Mouse (Mus musculus) thymus, postnatal 36 days (tissue): ENCODE measurements around the gene Kng1.
"Not testable (repeated sequence)": the region's sequence is repeated elsewhere in the genome, so short reads cannot be mapped to it uniquely, and the experiment has no call there.

Experiments used
- DNase-seq, 2 experiments: peaks; one replicate each; pipeline ENCODE4 v3.0.0; 2022; ENCODE audit warnings: mixed read lengths in 2 of 2

Kng1 gene

DNA sequence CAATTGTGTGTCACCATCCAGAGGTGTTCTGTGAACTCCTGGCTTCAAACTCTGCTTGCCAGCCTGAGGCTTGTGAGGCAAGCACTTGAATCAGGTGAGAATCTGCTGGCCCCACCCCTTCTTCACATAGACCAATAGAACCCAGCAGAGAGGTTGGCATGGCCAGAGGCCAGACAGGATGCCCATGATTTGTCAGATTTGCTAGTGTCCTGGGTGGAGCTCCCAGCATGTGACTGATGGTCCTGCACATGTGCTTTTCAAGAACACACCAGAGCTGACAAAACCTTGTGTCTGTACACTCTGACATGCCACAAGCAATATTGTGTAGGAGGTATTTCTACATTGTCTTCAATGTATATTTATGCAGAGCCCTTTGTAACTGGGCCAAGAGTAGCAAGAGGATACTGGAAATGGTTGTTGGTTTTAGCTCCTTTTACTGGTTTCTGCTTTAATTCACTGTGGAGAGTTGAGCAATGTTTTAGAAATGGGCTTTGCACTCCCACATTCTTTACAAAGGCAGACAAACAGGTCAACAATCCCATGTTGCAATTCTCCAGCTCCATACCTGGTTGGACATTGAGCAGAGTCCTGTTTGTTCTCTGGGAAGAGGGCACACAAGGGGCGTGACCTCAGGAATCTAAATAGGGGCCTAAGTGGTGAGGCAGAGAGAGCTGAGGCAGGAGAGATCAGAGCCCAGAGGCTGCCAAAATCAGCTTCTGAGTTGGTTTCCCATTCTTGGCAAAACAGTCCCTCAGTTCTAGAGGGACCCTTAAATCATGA, at the start of gene Kng1:
TSS of gene Kng1 (plus strand) at position 198 of the 780 bp plus-strand sequence.
- not testable (repeated sequence) for DNase-seq

DNA sequence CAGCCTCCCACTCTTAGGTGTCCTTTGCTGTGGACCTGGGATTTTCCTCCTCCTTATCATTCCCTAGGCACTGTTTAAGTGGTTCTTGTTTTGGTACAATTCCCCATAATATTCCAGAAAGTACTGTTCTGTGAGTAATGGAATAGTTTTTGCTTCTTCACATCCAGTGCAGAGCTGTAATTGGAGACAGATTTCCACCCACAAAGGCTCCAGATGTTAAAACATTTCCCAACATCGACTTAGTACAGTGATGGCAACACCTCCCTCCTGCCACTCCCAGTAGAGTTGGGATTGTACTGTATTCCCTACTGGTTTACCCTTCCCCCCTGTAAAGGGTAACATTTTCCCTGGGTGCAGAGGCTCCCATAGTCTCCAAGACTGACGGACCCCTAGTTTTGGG, 43.9 kb upstream of the Kng1 start:
- DNase-seq = not testable (repeated sequence)

DNA sequence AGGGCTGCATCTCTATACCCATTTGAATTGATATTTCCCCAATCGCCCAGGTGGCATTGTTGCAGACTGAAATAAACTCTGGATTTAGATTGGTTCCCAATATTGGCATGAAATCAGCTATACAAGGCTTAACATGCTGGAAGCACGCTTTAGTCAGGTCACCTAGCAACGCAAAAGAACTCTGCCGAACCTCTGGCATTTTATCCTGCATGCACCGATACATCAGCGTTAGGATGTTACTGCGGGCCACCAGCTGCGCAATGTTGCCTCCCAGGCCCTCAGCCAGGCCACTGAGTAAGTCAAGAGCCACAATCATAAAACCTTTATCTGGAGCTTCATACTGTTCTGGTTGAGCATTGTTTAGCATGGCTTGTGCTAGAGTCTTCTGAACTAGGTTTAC, 43.0 kb upstream of the Kng1 start:
- DNase-seq = not testable (repeated sequence)

DNA sequence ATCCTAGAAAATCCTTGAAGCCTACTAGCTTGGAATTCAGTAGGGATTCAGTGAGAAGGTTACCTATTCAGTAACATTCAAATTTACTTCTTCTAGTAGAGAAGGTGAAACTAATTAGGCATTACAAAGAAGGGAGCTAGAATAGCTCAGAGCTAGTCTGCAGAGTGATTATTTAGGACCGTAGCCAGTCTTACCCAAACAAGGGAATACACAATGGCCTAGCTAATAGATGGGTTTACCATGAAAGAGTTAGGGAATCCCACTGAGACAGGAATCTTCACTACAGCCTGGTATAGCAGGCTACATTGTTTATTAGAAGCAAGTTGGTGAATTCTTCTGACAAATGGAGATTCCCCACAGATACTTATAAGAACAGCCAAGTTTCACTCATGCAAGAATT, 37.1 kb upstream of the Kng1 start:
- DNase-seq = not testable (repeated sequence)

DNA sequence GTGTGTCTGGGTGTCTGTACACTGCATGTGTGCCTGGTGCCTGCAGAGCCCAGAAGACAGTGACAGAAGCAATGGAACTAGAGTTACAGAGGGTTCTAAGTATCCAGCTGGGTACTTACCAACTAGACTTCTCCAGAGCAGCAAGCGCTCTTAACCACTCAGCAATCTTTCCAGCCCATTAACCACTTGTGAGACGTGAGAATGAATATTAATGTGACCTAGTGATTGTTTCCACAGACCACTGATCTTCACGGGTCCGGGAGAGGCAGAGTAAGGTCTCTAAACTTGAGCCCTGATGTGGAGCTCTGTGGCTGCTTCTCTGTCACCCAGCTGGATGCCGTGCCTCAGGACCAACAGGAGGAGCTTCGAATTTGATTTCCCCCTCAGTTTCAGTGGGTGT, 32.6 kb upstream of the Kng1 start:
- DNase-seq = no peak

DNA sequence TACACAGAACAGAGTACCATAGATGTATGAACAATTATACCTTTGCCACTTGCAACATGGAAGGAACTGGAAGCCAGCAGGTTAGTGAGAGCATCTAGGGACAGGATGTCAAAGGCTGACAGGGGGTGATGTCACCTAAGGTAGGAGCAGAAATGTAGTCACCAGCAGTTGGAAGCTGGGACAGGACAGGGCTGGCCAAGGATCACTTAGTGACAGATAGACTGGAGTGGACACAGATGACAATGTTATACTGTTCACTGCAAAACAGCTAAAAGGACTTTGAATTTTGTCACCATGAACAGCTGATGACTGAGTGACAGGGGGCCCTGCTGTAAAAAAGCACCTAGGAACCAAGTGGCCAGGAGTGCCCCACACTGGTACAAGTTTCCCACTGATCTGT, 31.1 kb upstream of the Kng1 start:
- no peak for DNase-seq

DNA sequence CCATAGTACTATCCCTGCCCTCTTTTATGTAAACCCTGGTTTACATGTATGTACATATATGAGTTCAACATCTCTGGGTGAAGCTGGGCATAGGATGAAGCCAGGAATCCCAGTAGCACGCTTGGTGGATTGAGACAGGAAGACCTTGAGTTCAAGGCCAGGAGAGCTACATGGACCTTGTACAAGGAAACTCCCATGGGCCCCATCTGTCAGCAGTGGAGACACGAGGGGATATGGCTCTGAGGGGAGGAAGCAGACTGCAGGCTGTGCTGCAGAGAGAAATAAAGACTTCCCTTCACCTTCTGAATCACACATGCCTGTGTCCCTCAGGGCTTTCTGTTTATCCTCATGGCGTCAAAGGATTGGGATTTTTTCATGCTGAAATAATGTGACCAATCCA, 30.3 kb upstream of the Kng1 start:
- DNase-seq = not testable (repeated sequence)

DNA sequence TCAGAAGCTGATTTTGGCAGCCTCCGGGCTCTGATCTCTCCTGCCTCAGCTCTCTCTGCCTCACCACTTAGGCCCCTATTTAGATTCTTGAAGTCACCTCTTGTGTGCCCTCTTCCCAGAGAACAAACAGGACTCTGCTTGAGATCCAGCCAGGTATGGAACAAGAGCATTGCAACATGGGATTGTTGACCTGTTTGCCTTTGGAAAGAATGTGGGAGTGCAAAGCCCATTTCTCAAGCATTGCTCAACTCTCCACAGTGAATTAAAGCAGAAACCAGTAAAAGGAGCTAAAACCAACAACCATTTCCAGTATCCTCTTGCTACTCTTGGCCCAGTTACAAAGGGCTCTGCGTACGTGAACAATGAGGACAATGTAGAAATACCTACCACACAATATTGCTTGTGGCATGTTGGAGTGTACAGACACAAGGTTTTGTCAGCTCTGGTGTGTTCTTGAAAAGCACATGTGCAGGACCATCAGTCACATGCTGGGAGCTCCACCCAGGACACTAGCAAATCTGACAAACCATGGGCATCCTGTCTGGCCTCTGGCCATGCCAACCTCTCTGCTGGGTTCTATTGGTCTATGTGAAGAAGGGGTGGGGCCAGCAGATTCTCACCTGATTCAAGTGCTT, 28.6 kb upstream of the Kng1 start, which contains the start of gene Kng2:
TSS of gene Kng2 (minus strand) at position 517 of the 635 bp plus-strand sequence.
- DNase-seq = not testable (repeated sequence)

DNA sequence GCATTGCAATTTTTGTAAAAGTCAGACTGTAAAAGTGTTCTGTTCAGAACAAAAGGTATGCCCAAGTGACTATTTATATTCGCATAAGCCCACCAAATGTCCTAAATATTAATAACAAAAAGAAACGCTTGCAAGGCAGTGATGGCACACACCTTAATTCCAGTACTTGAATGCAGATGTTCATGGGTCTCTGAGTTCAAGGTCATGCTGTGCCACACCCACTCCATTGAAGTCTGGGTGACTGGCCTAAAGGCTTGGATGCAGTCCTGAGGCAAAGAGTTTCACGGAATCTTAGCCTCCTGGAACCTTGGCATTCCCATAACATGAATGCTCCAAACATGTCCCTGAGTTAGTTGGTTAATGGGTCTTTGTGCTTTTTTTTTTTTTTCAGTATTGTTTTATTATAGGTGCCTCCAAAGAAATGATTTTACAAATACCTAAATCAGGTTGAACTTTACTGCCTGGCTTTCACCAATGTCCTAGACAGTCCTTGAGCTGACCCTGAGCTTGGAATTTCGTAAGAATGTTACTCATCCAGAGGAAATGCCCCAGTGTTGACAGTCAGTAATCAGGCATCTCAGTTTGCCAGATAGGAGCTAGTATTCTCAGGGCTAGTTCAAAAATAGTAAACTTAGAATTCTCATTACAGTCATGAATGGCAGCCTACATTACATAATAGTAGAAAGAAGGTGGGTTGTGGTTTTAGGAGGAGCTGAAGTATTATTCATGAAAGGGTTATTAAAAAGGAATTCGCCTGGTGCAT, 26.8 kb upstream of the Kng1 start:
- no peak for DNase-seq

DNA sequence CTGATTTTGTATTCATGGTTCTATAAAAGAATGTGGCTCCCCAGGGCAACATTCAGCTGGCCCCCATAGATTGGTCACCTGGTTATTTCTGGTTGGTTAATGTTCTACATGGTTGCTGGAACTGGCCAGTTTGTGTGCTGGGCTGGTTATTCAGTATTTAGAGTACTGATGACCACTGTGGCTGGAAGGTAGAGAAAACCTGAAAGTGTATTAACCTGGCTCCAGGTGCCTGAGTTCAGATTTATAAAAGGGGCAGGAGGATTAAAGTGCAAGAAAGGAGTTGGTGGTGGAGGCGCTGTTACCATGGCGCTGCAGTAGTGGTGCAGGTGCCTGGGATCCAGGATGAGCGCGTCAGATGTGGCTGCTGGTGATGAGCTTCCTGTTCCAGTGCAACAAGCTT, 24.0 kb upstream of the Kng1 start:
- DNase-seq = no peak

DNA sequence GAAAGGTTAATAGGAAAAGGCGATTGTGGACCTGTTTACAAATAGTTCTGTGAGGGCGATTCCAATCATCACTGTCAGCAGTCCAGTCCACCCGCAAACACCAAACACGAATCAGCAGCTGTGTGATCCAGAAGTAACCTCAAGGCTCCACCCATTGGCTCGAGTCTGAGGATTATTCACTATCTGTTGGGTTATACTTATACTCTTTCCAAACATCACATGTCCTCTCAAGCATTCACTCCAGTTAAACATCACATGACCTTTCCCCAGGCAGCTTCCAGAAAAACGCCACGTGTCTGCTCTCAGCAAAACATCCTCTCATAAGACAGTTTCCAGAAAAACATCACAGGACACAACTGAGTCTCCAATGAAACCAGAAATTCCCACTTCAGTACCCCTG, 19.9 kb upstream of the Kng1 start:
- DNase-seq = no peak

DNA sequence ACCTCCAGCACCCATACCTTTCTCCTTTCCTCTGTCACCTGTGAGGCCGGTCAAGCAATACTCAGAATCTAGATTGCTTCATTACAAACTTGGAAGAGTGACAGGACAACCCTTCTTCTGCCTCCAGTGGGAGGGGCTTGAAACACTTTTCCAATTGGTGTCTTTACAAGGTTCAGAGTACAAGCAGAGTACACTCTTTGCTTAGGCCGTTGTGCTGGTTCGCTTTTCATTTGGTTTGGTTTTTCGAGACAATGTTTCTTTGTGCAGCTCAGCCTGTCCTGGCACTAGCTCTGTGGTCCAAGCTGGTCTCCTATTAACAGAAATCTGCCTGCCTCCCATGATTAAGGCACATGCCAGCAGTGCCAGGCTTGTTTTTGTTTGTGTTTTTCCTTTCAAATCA, 18.4 kb upstream of the Kng1 start:
- no peak for DNase-seq

DNA sequence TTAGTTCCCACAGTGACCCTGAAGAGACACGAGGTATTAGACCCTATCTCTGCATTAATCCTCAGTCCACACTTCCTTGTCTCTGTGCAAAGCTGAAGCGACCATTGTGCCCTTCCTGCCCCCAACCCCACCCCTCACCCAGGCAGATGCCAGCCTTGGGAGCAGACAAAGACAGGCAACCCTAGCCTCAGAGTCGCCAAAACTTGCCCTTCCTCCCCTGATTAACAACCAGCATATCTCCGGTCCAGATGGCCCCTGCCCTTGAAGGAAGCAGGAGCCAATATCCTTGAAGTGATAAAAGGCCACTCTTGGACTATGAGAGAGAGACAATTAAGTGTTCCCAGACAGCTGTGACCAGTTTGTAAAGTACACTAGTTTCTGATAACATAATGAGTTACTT, 16.8 kb upstream of the Kng1 start:
- DNase-seq = no peak

DNA sequence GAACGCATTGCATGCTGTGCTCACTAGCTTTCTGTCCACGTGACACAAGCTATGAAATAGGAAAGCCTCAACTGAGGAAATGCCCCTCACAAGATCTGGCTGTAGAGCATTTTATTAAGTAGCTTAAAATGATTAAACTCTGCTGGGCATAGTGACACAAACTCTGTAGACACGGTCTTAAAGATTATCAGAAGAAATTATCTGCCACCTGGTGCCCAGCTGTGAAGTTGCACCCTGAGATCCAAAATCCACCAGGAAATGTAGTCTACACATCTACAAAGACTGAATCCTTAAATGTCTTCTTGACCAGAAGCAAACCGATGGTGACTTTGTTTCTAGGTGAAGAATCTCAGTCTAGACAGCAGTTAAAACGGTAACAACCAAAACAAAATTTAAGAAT, 11.3 kb upstream of the Kng1 start:
- DNase-seq = no peak

DNA sequence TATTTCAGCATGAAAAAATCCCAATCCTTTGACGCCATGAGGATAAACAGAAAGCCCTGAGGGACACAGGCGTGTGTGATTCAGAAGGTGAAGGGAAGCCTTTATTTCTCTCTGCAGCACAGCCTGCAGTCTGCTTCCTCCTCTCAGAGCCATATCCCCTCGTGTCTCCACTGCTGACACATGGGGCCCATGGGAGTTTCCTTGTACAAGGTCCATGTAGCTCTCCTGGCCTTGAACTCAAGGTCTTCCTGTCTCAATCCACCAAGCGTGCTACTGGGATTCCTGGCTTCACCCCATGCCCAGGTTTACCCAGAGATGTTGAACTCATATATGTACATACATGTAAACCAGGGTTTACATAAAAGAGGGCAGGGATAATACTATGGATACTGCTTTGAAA, 2.0 kb downstream of the Kng1 start:
- DNase-seq = not testable (repeated sequence)

DNA sequence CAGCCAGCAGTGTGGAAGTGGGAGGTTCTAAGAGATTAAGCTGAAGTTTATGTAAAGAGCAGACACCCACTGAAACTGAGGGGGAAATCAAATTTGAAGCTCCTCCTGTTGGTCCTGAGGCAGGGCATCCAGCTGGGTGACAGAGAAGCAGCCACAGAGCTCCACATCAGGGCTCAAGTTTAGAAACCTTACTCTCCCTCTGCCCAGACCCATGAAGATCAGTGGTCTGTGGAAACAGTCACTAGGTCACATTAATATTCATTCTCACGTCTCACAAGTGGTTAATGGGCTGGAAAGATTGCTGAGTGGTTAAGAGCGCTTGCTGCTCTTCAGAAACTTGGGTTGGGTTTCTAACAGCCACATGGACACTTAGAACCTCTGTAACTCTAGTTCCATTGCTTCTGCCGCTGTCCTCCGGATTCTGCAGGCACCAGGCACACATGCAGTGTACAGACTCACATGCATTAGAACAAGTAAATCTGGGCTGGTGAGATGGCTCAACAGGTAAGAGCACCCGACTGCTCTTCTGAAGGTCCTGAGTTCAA, 3.2 kb downstream of the Kng1 start:
- DNase-seq = not testable (repeated sequence)

DNA sequence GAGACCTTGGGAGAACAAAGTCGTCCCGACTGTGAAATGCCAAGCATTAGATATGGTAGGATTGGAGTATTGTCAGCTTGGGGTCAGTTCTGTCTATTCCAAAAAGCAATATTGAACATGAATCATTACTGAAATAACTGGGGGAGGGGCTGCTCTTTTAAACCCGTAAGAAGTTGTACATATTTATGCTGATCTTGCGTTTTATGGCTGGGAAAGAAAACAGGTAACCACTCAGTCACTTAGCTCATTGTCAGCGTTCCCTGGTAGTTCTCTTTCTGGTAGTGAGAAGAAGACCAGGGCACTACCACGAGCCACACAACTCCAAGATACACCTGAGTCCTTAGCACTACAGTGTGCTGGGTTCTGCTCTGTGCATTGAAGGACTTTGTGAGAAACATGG, 19.9 kb downstream of the Kng1 start:
- not testable (repeated sequence) for DNase-seq

DNA sequence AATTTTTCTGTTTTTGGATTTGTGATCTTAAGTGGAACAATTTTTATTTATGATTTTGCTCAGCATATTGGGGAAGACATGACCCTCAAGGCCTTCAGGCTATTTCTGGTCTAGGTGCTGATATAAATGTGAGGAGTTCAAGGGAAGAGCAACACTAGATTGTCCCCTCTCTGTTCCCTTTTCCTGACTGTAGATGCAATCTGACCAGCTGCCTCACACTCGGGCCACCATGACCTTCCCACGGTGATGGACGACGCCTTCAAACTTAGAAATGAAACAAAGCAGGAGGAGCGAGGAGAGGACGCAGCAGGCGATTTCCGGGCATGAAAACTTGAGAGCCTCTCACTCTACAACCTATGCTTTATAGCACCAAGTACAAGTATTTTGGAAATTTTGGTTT, 29.5 kb downstream of the Kng1 start:
- not testable (repeated sequence) for DNase-seq

DNA sequence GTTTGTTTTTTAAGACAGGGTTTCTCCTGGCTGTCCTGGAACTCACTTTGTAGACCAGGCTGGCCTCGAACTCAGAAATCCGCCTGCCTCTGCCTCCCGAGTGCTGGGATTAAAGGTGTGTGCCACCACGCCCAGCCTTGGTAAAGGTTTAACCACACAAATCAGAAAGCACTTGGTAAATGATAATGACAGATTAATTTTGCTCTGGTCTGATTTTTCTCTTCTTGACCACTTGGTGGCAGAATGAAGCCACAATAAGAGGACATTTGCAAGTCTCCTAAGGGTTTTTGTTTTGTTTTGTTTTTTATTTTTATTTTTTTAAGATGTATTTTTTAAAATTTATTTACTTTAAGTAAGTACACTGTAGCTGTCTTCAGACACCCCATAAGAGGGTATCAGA, 30.0 kb downstream of the Kng1 start:
- not testable (repeated sequence) for DNase-seq

DNA sequence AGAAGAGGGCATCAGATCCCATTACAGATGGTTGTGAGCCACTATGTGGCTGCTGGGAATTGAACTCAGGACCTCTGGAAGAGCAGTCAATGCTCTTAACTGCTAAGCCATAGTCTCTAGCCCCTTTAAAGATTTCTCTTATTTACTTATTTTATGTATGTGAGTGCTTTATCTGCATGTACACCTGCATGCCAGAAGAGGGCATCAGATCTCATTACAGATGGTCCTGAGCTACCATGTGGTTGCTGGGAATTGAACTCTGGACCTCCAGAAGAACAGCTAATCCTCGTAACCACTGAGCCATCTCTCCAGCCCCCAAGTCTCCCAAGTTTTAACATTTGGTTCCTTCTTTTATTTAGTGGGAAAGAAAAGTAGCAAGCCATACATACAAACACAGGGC, 30.8 kb downstream of the Kng1 start:
- not testable (repeated sequence) for DNase-seq

DNA sequence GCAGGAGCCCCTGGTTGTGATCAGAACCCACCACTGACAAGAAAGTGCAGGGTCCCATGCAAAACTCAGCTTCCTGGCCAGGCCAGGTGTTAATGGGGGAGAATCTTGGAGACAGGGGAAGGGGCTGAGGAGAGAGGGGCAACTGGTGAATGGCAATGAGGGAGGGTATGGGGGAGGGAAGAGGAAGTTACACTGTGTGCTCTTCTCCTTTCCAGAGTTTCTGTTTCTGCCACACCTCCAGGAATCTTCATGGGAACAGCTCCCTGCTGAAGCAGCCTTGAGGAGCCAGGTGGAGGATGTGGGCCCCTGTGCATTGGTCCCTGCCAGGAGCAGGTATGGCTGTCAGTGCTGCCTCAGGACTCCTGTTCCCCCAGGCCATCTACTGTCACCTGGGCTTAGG, 33.7 kb downstream of the Kng1 start:
- not testable (repeated sequence) for DNase-seq

DNA sequence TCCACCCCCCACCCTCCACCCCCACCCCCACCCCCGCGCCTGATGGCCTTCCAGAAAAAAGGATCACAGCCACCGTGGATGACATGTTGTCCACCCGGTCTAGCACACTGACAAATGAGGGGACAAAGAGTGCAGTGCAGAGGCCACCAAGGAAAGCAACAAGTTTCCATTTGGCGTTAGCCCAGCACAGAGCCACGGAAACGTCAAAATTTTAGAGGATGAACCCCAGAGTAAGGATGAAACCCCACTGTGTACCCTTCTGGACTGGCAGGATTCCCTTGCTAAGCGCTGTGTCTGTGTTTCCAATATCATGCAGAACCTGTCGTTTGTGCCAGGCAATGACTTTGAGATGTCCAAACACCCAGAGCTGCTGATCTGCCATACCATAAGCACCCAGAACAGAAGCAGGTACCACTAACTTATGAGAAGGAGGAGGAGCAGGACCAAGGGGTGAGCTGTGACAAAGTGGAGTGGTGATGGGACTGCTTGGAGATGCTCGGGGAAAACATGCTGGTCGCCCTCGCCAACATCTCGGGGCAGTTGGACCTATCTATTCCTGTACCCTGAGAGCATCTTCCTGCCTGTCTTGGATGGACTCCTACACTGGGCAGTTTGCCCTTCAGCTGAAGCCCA, 35.8 kb downstream of the Kng1 start:
- DNase-seq = no peak

DNA sequence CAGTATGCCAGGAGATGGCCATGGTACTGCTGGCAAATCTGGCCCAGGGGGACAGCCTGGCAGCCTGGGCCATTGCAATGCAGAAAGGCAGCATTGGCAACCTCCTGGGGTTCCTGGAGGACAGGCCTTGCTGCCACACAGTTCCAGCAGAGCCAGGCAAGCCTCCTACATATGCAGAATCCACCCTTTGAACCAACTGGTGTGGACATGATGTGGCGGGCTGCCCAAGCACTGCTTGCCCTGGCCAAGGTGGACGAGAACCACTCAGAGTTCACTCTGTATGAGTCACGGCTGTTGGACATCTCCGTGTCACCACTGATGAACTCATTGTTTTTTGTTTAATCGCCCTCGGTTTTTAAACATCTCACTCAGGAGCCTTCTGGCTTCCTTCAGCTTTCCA, 36.5 kb downstream of the Kng1 start:
- no peak for DNase-seq
